Mouse (Mus musculus) embryo, embryonic 11.5 days (tissue): ENCODE data around the gene Phf20.
A peak's percentile ranks its signal among the peaks of the same experiment; 100 is the strongest.
"Not testable (repeated sequence)": the region's sequence is repeated elsewhere in the genome, so short reads cannot be mapped to it uniquely, and the experiment has no call there.

Source experiments
- DNase-seq: peaks from one replicate; pipeline ENCODE4 v3.0.0-alpha.2; 2012; ENCODE audit warnings: low read depth, low spot score

Gene Phf20

DNA sequence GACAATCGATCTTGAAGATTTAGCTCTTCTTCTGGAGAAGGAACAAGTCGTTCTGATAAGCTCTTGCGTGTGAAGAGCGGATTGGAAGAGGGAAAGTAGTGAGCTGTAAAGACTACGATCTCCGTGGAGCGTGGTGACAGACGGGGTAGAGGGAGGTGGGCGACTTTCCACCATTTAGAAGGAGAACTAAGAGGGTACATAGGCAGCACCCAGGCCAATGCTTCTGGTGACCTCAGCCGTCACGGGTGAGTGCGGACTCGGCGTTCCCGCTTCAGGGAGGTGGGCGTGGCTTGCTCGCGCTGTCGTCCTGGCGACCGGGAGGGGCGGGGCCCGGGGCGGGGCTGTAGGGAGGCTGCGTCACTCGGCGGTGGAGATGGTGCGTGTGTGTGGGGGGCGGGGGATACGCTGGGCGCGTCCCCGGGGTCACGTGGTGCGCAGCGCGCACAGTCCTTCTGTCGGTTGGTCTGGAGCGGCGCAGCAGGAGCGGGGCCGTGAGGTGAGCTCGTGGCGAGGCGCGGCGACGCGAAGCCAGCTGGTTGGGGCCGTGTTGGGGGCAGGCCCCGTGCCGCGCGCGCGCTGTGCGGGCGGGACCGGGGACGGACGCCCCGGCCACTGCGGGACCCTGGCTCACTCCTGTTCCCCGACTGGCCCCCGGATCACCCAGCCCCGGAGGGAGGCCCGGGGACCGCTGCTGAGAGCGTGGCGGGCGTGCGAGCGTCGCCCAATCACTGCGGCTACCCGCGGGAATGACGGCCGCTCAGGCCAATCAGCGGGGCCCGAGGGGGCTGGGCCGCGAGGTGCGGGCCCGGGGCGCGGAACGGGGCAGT lies at the start of gene Phf20:
Gene Phf20 (plus strand): TSS at position 165 of the 827 bp plus-strand sequence.
- peak; percentile 96 for DNase-seq

DNA sequence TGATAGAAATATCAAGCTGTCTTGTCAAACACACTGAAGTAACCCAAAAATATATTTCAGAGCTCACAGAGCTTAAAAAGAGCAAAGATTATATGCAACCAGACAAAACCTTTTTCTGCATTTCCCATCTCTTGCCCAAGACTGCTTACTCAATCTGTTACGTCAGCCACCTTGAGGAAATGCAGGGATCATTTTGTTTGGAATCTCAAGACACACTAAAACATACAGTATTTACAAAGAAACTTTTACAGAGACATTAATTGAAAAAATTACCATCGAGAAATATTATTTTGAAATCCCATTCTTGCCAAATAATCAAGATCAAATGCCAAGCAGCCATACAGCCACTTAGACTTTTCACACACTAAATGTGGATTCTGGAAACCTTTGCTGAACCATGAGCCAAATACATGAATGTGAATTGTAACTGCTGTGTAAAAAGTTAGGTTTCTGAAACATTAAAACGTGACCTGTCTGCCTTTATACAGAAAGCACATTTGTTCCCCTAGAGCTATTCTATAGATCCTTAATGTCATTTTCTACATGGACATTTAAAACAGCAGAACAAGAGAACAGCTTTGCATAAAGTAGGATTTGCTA lies 48.9 kb upstream of the Phf20 start:
- no peak for DNase-seq

DNA sequence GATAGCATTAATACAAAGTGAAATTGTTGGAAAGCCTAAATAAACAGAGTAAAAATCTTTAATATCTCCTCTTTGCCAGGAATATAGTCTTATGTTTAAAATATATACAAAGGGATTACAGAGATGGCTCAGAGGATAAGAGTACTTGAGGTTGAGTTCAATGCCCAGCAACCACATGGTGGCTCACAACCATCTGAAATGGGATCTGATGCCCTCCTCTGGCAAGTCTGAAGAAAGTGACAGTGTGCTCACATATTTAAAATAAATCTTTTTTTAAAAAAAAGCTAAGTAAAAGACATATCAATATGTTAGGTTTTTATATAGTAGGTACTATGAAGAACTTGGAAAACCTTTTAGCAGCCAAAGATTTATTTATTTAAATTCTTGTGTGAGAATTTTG lies 44.7 kb upstream of the Phf20 start:
- no peak for DNase-seq

DNA sequence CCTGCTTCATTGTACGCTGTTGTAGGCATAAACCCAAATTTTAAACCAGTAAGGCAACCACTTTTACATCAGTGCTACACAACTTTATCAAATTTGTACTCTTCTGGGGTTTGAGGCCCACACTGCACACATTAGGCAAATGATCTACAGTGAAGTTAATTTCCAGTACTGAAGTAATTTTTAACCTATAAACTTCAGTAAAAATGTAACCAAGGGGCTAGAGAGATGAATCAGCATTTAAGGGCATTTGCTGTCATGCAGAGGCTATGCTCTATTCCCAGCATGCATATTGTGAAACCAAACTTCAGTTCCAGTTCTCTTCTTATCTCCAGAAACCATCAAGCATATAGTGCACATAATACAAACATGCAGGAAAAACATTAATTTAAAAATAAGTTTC lies 30.8 kb upstream of the Phf20 start:
- no peak for DNase-seq

DNA sequence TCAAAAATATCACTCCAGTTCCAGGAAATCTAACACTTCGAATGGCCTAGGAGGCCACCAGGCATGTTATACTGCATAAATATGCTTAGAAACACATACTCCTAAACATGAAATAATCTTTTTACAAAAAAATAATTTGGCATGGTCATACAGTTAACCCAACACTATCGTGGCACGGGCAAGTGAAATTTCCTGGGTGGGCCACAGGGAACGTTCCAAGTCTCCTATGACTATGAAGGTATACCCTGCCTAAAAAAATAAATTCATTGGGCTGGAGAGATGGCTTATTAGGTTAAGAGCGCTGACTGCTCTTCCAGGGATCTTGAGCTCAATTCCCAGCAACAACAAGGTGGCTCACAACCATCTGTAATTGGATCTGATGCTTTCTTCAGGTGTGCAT lies 29.7 kb upstream of the Phf20 start:
- DNase-seq = no peak

DNA sequence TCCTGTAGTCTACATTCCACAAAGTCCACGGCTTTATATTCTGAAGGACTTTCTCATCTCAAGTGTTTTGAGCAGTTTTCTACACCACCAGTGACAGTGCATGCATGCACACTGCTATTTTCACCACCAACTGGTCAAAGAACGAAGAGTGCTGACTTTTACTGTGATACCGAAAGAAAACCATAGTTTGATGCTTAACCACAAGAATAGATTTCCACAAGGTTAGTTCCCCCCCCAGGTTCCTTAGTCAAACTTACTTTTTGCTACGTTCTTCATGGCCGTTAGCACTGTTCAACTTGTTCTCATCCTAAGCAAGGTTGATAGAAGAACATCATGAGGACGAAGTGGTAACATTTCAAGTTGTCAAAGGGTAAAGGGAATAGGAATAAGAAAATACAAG lies 19.2 kb upstream of the Phf20 start:
- no peak for DNase-seq

DNA sequence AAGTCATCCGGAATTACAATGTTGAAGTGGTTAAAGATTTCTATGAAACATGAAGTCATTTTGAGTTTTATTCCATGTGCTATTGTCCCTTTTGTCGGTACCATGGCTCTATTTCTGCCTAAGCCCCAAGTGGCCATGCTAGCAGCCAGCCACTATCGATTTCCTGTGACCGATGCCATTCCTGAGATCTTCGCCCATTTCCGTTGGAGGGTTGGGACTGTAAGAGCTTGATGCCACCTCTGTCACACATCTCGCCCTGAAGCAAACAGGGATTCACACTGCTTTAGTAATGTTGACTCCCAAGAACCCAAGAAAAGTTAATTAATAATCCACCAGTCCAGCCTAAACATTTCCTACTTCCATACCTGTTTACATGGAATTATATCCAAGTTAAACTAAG lies 18.6 kb upstream of the Phf20 start:
- no peak for DNase-seq

DNA sequence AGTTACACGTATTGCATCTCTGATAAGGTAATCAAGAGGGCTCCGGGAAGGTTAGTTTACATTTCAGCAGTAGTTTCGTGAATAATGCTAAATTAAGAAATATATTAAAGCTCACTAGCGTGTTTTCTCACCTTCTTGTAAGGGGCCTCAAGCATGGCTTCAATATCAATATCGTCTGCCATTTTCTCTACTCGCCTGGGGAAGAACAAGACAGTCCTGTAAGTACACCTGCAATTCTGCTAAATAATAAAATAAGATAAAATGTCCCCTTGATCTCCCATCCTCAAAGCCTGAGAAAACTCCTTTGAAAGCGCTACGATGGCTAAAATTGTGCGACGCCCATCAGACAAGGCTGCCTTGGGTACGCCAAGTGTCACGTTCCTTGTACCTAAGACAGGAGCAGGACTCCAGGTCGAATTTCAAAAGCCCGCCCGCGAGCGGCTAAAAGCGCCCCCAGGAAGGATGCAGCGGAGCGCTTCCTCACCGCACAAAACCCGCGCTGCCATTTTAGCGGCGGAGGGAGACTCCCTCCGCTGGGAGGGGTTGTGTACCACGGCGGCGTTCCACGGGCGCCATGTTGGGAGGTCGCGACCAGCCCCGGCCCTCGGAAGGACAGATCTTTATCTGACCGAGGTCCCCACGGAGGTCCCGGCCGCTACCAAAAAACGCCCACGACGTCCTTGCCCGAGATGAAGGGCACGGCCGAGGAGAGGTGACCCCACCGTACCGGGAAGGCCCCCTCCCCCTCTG lies 17.0 kb upstream of the Phf20 start:
- DNase-seq = peak; percentile 65

DNA sequence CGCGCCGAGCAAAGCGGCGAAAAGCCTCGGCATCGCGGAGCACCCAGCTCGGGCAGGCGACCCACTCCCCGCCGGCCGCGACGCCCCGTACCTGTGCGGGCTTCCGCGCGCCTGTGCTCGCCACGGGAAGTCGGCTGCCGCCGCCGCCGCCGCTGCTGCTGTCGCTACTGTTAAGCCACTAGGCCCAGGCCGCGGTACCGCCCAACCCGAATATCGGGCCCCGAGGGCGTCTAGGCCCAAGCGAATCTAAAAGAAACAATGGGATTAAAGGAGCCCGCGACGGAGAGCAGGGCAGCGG lies 16.5 kb upstream of the Phf20 start:
- no peak for DNase-seq

DNA sequence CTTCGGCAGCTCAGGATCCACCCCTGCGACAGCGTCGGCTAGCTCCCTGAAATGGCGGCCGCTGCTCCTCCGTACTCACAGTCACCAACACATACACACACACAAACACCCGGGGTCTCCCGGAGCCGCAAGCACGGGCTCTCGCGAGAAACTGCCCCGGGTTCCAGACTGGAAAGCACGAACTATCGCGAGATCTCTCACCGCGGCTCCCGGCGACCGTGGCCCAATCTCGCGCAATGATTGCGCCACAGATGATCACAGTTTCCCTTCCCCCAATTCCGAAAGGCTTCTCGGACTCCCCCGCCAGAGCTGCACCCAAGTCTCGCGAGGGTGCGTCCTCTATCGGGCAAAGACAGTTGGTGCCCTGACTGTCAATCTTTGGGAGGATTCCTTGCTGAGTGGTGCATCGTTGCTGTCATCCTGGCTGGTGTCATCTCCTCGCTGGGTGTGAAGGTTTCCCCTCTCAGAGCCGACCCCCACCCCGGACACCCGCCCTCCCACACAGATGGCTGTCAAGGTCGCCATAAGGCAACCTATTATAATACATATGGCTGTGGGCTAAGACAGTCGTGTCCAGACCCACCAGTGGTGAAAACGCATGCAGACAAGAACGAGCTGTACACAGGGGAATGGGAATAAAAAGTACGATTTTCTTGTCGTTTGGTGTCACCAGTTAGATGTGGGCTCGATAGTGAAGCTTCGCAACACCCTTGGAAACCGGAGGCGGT lies 16.0 kb upstream of the Phf20 start, which contains the start of gene Rbm39:
Gene Rbm39 (minus strand): TSS at position 145 of the 728 bp plus-strand sequence.
- peak; percentile 99 for DNase-seq

DNA sequence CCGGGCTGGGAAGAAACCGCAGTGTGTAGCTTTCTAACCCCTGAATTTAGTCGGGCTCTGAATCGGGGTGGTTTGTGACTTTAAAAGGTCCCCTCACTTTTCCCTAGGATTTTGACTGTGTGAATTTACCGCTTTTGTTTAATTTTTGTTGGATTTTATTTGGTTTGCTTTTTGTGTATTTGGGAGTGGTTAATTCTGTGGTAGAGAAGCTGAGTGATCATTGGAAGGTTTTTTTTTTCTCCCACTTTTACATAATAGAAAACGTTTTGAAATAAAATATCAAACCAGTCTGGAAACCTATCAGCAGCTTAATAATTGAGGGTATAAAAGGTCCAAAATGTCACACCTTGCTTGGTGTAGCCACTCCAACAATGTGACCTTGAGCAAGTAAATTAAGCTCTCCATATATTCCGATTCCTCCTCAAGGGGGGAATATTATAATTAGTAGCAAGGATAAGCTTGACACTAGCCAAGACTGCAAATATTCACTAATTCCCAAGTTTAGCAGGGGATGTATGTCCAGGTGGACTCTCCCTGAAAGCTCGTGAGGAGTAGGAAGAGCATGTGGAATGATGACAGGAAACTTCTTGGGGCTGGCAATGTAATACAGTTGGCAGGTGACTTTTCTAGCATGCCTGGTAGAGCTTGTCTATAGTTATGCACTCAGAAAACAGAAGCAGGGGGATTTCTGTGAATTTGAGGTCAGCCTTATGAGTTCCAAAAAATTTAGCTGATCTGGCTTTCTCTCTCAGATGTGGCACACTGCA lies 15.3 kb upstream of the Phf20 start:
- DNase-seq = no peak

DNA sequence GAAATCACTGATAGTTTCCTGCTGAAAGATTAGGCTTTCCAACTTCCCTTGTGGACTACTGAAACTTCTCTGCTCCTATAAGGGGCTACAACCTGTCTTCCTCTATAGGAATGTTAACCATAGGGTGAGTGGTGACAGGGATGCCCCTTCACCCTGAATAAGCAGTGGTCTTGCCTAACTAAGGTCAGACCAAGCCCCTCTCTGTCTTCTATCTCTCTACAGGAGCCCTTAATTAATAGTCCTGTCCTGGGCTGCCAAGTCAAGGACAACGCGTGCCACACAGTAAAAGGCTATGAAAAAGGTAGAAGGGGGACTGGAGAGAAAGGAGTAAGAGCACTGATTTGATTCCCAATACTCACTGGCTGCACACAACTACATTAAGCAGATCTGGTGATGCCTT lies 14.7 kb upstream of the Phf20 start:
- DNase-seq = no peak

DNA sequence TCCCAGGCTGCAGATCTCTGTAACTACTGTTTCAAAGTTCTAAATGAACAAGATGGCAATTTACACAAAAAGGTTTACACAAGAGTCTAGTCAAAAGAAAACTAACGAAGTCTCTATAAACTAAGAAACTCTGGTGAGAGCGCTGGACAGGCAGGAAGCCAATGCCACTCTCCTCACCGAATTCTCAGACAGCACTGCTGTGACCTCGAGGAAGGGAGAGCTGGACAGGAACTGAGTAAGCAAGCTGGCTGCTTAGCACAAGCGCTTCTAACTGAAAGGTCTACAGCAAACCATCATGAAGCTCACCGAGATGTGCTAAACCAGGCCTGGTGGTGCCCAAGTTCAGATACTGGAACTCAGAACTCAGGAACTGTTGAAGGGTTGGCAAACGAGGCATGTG lies 7.0 kb upstream of the Phf20 start:
- not testable (repeated sequence) for DNase-seq

DNA sequence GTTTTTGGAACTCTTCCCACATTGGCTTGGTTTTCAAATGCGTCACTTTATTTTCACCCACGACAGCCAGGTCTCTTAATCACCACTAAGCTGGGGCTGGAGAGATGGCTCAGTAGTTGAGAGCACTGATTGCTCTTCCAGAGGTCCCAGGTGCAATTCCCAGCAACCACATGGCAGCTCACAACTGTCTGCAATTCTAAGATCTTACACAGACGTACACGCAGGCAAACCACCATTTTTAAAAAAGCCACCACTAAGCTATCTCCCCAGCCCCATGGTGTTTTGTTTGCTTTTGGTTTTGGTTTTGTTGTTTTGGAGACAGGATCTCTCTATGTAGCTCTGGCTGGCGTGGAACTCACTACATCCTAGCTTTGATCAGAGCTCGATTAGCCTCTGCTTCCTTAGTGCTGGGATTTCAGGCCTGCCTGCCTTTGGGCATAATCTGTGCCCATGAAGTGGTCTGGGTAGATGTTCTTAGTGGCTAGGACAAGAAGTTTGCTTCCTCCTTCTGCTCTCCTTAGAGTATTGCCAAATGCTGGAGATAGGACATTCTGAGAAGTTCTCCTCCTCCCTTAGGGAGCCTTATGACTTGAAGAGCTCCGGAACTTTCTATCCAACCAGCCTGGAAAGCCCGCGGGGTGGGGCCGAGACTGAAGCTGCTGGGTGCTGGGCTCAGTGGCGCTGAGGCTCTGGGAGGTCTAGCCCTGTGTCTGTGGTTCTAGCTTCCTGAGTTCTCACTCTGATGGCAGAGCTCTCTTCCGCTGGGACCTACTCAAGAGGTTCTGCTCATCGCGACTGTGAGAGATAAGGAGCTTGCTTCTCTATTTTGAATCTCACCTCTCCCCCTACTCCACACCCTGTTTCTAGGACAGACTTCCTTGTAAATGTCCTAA lies 6.0 kb upstream of the Phf20 start:
- no peak for DNase-seq

DNA sequence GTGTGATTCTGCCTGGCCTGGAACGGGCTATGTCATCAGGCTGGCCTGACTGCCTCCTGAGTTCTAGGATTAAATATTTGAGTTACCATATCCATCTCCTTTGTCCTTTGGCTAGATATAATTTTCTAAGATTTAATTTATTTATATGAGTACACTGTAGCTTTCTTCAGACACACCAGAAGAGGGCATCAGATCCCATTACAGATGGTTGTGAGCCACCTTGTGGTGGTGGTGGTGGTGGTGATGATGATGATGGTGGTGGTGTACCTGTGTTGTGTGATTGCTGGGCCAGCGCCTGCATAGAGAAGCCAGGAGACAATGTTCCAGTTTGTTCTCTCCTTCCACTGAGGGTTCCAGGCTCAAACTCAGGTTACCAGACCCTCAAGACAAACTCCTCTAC lies 4.7 kb upstream of the Phf20 start:
- no peak for DNase-seq

DNA sequence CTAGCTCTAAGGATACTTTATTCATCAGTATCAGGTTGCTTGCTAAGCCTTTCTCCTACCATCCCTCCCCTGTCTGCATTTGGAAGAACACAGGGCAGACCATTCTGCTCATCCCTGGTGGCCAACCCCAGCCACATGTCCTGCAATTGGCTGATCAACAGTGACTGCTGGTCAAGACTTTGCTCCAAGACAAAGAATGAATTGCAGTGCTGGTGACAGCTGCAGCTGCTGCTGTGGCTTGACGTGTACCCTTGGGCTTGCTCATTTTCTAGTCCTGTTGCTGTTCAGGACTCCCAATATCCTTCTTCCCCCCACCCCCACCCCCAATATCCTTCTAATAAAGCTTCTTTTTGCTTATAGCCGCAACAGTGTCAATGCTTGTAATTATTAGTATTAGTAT lies 4.2 kb upstream of the Phf20 start:
- no peak for DNase-seq

DNA sequence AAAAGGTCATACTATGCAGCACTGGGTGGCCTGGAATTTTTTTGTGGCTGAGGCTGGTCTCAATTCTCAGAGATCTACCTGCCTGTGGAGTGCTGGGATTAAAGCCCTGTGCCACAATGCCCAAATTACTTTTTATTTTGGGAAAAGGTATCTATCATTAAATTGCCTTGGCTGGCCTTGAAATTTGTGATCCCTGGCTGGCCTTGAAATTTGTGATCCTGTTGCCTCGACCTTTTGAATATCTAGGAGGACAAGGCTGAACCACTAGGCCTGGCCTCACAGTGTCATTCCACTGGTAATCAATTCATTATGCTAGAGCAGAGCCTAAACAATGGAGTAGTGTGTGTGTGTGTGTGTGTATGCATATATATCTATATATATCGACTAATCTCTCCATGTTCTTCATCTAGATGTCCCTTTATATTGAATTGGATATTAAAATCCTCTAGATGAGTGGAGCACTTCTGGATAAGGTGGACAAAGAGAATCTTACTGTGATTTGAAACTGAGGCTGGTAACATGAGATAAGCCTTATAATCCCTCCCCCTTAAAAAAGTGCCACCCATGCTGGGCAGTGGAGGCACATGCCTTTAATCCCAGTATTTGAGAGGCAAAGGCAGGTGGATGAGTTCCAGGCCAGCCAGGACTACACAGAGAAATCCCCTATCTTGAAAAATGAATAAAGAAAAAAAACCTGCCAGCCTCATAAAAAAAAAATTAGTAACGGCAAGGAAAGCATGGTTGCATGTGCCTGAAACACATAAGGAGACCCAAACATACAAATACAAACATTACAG lies 3.0 kb upstream of the Phf20 start:
- no peak for DNase-seq

DNA sequence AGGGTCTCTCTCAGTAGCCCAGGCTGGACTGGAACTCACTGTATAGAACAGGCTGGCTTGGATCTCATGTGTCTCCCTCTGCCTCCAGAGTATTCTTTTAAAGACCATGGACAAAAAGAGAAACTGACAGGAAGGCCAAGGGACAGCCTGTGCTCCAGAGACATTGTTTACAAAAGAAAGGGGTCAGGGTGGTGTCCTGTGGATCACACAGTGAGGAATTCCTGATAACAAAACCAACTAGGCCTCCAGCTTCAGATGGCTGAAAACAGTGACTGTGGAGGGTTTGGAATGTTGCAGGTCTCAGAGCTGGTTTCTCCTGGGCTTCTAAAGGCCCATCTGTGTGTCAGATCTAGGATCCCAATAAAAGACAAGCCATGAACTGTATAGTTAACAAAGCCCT lies 1.7 kb upstream of the Phf20 start:
- no peak for DNase-seq

DNA sequence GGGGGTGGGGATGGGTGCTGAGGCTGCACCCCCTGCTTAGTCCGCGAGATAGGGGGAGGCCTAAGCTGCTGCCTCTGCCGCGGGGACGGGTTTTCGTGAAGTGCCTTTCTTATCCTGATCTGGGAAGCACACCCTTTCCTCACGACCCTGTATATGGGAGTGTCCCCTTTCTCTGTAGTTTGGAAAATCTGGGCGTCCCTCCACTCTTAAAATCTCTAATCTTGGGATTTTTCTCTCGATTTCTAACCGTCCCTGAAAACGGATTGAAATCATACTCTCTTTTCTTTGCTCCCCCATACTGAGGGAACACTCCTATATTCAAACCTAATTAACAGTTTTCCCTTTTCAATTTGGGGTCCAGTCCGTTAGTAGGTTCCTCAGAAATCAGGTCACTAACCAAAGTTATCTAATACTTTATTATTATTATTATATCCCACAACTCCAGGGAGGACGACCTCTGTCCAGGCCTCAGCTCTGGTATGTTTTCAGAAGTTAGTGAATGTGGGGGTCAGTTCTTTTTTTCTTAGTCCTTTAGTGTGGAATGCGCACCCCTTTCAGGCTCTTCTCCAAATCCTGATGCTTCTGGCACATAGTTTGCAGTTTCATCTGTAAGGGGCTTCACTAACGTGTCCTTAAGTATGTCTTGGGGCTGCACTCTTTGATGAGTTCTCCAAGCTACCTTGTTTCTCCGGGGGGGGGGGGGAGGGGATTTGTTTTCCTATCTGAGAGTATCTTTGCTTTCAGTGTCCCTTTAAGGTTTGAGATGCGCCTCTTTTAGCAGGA lies 1.1 kb downstream of the Phf20 start:
- DNase-seq = no peak
